Mouse (Mus musculus) thymus, postnatal 10 days (tissue): ENCODE results near the gene Mief1.

ENCODE experiments used
- DNase-seq, 2 experiments: peaks; one replicate each; pipeline ENCODE4 v3.0.0; 2021; ENCODE audit warnings: low spot score in 2 of 2

Mief1 gene

GRCm38 (mm10) chr15:80263610-80264575 lies 30.1 kb downstream of the Mief1 start, which contains the start of gene Rps19bp1:
Gene Rps19bp1 (minus strand): TSS chr15:80264315.
- DNase-seq = peak; percentile 83 to 89

GRCm38 (mm10) chr15:80266281-80266680 lies 32.5 kb downstream of the Mief1 start:
- peak; percentile 28 to 68 for DNase-seq

- no peak for DNase-seq
These were observed 38.1 kb downstream of the Mief1 start for GRCm38 (mm10) chr15:80271858-80272396.

GRCm38 (mm10) chr15:80277107-80277506 lies 43.3 kb downstream of the Mief1 start:
- no peak for DNase-seq

- DNase-seq = peak in 1 of 2 experiments; percentile 67
These were observed 43.8 kb downstream of the Mief1 start for GRCm38 (mm10) chr15:80277625-80278024.

GRCm38 (mm10) chr15:80278121-80278759 lies 44.4 kb downstream of the Mief1 start:
- no peak for DNase-seq

GRCm38 (mm10) chr15:80279053-80279452 lies 45.2 kb downstream of the Mief1 start:
- no peak for DNase-seq

- peak in 1 of 2 experiments; percentile 51 for DNase-seq
These were observed 46.8 kb downstream of the Mief1 start for GRCm38 (mm10) chr15:80280646-80281045.

- no peak for DNase-seq
These were observed 53.1 kb downstream of the Mief1 start, which contains the start of gene Cacna1i for GRCm38 (mm10) chr15:80286851-80287415. Gene Cacna1i (plus strand): TSS chr15:80287238.

GRCm38 (mm10) chr15:80288036-80288435 lies 54.2 kb downstream of the Mief1 start:
- no peak for DNase-seq

GRCm38 (mm10) chr15:80289436-80289835 lies 55.6 kb downstream of the Mief1 start:
- peak; percentile 73 to 87 for DNase-seq

GRCm38 (mm10) chr15:80297146-80297545 lies 63.3 kb downstream of the Mief1 start:
- no peak for DNase-seq
